Mouse (Mus musculus) spleen, adult 2 months (tissue): Measurements from ENCODE around the gene Nos3.

Experiments
- CTCF ChIP-seq: fragments of 200-500 bp; IDR thresholded peaks from 2 replicates; pipeline ENCODE4 v1.5.1; 2011; ENCODE audit warnings: mild to moderate bottlenecking, inconsistent platforms; ENCODE audit not compliant: insufficient read depth, insufficient read length, insufficient replicate concordance; ENCODE audit errors: extremely low read depth
- POLR2A ChIP-seq: fragments of 200-500 bp; IDR thresholded peaks from 2 replicates; pipeline ENCODE4 v1.6.1; 2011; ENCODE audit warnings: low read depth, low read length, inconsistent platforms

- TF ChIP-seq CTCF (no peak), POLR2A (no peak)
These were observed 44.7 kb upstream of the Nos3 start for GRCm38 (mm10) chr5:24319776-24320466.
